Mouse (Mus musculus): ENCODE measurements around the gene Gabrd.

DNA sequence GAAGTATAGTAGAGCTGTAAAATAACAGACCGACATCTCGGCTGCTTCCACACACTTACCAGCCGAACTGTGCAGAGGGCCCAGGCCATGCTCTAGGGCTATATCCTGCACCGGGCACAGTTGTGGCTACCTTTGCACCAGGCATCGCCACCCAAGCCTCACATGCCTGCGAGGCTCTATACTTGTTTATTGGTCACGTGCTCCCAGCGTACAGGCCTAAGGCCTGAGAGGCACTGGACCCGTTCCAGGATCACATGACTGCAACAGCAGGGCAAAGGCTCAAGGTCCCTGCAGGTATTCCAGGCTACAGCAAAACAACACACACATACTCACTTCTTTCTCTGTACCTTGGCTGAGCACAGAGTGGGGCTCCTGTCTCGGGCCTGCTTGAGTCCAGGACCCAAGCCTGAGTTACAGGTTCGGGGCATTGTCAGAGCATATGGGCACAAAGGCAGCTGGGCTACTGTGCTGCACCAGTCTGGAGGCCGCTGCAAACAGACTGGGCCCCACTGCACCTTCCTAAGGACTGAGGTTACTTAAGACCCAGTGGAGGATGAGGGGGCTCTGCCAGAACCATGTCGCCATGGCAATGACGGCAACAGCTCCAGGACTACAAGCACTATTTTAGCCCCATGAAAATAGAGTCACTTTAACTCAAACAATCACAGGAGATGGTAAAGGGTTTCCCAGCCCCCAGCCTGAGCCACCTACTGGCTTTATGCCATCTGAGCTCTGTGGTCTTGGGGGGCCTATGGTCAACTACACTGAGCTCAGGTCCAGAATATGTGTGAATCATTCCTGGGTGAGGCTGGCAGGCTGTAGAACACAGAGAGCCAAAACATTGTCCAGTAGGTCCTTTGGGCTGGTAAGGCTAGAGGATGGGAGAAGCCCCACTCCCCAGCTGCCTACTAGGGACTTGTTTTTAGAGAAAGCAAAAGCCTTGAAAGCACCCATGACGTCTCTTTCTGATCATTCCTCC lies 26.9 kb downstream of the Gabrd start:
- TF ChIP-seq CTCF (IDR thresholded peaks at IDR 0.05; ENCODE audit: borderline replicate concordance, insufficient read depth, low read depth, low read length) (no peak), POLR2A (IDR thresholded peaks at IDR 0.05; ENCODE audit: borderline replicate concordance, insufficient read depth, low read length) (no peak)
